Mouse (Mus musculus) ES-E14 (cell line): ENCODE data around the gene Chp1.

Experiments used
- HCFC1 ChIP-seq: IDR thresholded peaks from 2 replicates; pipeline ENCODE4 v1.6.1; 2012; ENCODE audit warnings: low read length, inconsistent platforms, borderline replicate concordance; ENCODE audit not compliant: insufficient read depth
- MAFK ChIP-seq: IDR thresholded peaks from 2 replicates; pipeline ENCODE4 v1.6.1; 2014; ENCODE audit warnings: mild to moderate bottlenecking, low read depth, low read length, inconsistent platforms; ENCODE audit not compliant: insufficient read depth
- ZC3H11A ChIP-seq: IDR thresholded peaks from 2 replicates; pipeline ENCODE4 v1.6.1; 2012; ENCODE audit warnings: low read depth, mild to moderate bottlenecking, inconsistent platforms, low read length, borderline replicate concordance

GRCm38 (mm10) chr2:119520550-119520949 lies 26.9 kb upstream of the Chp1 start:
- TF ChIP-seq HCFC1 (no peak), MAFK (no peak), ZC3H11A (no peak)
